Mouse (Mus musculus) stomach, embryonic 14.5 days (tissue): ENCODE results near the gene Gm49403. TPM values are rescaled to one million over a fixed set of nuclear protein-coding genes. Genes with fewer than 3 reads are reported as not detected.
"Not testable (repeated sequence)": the region's sequence is repeated elsewhere in the genome, so short reads cannot be mapped to it uniquely, and the experiment has no call there.

Source experiments
- ATAC-seq: fragments of 200-750 bp; cut with Nextera tagmentation; 2 replicates; pipeline ENCODE4 v1.8.0; 2017; ENCODE audit warnings: low read depth, moderate TSS enrichment; ENCODE audit not compliant: insufficient number of reproducible peaks, insufficient read depth, low FRiP score
- H3K27ac ChIP-seq: fragments of 300-500 bp; sonication (generic); 2 replicates; pipeline ENCODE4 v1.5.1; 2014; ENCODE audit warnings: mild to moderate bottlenecking, low read length, moderate library complexity, mixed read lengths
- H3K27me3 ChIP-seq: fragments of 300-500 bp; sonication (generic); 2 replicates; pipeline ENCODE4 v1.6.1; 2014; ENCODE audit warnings: low read length, control low read depth, mixed read lengths; ENCODE audit not compliant: control insufficient read depth, insufficient read depth
- H3K36me3 ChIP-seq: fragments of 300-500 bp; sonication (generic); 2 replicates; pipeline ENCODE4 v1.6.1; 2014; ENCODE audit warnings: mild to moderate bottlenecking, control low read depth, low read length, moderate library complexity, mixed read lengths; ENCODE audit not compliant: control insufficient read depth, insufficient read depth
- H3K4me1 ChIP-seq: fragments of 300-500 bp; sonication (generic); 2 replicates; pipeline ENCODE4 v1.6.1; 2014; ENCODE audit warnings: low read length, control low read depth, mixed read lengths; ENCODE audit not compliant: control insufficient read depth, insufficient read depth
- H3K4me2 ChIP-seq: fragments of 300-500 bp; sonication (generic); replicated peaks from 2 replicates; pipeline ENCODE4 v1.6.1; 2014; ENCODE audit warnings: low read depth, low read length, control low read depth
- H3K4me3 ChIP-seq: fragments of 300-500 bp; sonication (generic); 2 replicates; pipeline ENCODE4 v1.5.1; 2014; ENCODE audit warnings: low read depth, low read length, control low read depth
- H3K9ac ChIP-seq: fragments of 300-500 bp; sonication (generic); replicated peaks from 2 replicates; pipeline ENCODE4 v1.6.1; 2014; ENCODE audit warnings: low read depth, mild to moderate bottlenecking, control low read depth, low read length, moderate library complexity, mixed read lengths
- H3K9me3 ChIP-seq: fragments of 300-500 bp; sonication (generic); 2 replicates; pipeline ENCODE4 v1.6.1; 2016; ENCODE audit warnings: low read depth, low read length, control low read depth; ENCODE audit not compliant: control insufficient read depth
- WGBS: fragments of 180-500 bp; shearing (Covaris S2); extraction: QIAGEN DNeasy Blood & Tissue Kit; methylation state at CpG from one replicate; pipeline ENCODE4 v1.1.7; 2014; 5-methylcytosine and 5-hydroxymethylcytosine counted together
- polyA plus RNA-seq: library from polyadenylated mRNA; unstranded; fragments of >200 nt; fragmentation: Nextera tagmentation; extraction: Ambion mirVana; gene quantifications from 2 replicates; pipeline ENCODE4 v1.2.1, GENCODE M21; 2014

Gm49403 gene
- not detected in 2 replicates for polyA plus RNA-seq

DNA sequence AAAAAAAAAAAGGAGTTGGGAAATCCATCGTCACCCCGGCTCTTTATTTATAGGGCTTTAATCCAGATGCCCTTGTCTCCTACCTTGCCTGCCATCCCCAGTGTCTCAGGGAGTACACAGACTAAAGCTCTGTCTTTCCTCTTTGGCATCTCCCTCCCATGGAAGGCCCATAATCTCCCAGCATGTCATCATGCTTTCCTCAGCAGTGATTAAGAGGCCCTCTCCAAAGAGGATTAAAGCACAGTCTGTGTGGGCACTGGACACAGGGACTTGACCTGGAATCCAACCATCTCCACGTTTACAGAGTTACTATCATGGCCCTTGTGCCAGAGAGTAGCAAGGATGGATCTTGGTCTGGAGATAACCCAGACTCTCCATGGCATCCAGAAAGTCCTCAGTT lies at the start of gene Gm49403, which contains the start of gene Lbhd1:
Gm49403 (plus strand) TSS at position 315 of the 400 bp plus-strand sequence.
Lbhd1 (plus strand) TSS at position 117 of the 400 bp plus-strand sequence.
- Histone ChIP-seq H3K4me2 (no peak within 1 kb of the TSS), H3K9ac (no peak within 1 kb of the TSS), H3K27ac (no peak within 1 kb of the TSS), H3K9me3 (no peaks in the 10 kb centered on the region), H3K4me1 (0 out of 2 replicates have a peak, but pooled peaks cover 4% of the 10 kb centered on the region), H3K4me3 (no peak within 1 kb of the TSS), H3K36me3 (no peaks in the 10 kb centered on the region; the same call in 1 of the 2 replicates), H3K27me3 (no peaks in the 10 kb centered on the region)
- no peak for ATAC-seq
- WGBS, result 78% methylated on average over 3 of the region's 3 CpGs

DNA sequence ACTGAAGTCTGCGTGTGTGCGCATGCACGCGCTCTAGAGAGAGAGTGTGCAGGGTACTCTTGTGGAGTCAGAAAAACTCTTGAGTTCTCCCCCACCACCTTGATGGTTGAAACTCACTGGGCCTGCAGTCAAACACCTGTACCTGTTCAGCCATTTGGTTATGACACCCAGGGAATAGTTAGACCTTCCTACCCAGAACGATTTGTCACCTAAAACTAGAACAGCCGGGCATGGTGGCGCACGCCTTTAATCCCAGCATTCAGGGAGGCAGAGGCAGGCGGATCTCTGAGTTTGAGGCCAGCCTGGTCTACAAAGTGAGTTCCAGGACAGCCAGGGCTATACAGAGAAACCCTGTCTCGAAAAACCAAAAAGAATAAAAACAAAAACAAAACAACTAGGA lies 47.4 kb upstream of the Gm49403 start:
- H3K27me3 ChIP-seq, H3K4me3 ChIP-seq, H3K9me3 ChIP-seq, H3K9ac ChIP-seq, H3K4me2 ChIP-seq, ATAC-seq: not testable (repeated sequence)
- 95% methylated on average over 10 of the region's 10 CpGs for WGBS
- H3K27ac ChIP-seq, result 0 out of 2 replicates have a peak overlapping the region, but pooled peaks have one; percentile 21
- peaks cover 15% of the 10 kb centered on the region for H3K4me1 ChIP-seq
- H3K36me3 ChIP-seq, result peaks cover 39% of the 10 kb centered on the region

DNA sequence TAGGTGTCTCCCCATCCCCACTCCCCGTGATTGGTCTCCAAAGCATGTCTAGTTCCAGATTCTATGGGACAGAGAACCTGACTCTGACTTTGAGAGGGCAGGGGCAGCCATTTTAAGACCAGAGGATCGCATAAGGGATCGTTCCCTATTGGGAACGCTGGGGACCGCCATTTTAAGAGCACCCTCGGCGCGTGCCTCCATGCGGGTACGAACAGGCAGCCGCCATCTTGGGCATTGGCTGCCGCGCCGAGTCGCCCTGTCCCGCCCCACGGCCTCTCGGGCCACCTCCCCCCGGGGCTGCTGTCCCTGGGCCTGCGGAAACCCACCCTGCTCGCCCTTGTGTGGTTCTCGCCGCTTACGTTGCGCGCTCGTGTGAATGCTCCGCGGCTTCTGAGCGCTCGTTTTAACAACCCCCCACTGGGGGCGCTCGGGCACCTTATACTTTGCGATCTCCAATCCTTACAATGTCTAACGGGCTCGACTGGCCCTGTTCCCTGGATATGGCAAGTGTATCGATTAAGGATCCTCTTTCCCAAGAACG lies 46.4 kb upstream of the Gm49403 start, which contains the start of gene Bscl2:
Bscl2 (plus strand) TSS at position 217 of the 541 bp plus-strand sequence.
- ATAC-seq, result peak; percentile 78
- H3K4me2 ChIP-seq, result peak within 1 kb of the TSS; percentile 82
- H3K9ac ChIP-seq, result peak within 1 kb of the TSS; percentile 60
- H3K4me3 ChIP-seq, result peak within 1 kb of the TSS; percentile 54
- H3K4me1 ChIP-seq, result peaks cover 15% of the 10 kb centered on the region
- H3K27me3 ChIP-seq, result no peaks in the 10 kb centered on the region
- H3K9me3 ChIP-seq, result no peaks in the 10 kb centered on the region
- peak within 1 kb of the TSS; percentile 97 for H3K27ac ChIP-seq
- peaks cover 30% of the 10 kb centered on the region for H3K36me3 ChIP-seq
- under 1% methylated on average over 38 of the region's 38 CpGs for WGBS

DNA sequence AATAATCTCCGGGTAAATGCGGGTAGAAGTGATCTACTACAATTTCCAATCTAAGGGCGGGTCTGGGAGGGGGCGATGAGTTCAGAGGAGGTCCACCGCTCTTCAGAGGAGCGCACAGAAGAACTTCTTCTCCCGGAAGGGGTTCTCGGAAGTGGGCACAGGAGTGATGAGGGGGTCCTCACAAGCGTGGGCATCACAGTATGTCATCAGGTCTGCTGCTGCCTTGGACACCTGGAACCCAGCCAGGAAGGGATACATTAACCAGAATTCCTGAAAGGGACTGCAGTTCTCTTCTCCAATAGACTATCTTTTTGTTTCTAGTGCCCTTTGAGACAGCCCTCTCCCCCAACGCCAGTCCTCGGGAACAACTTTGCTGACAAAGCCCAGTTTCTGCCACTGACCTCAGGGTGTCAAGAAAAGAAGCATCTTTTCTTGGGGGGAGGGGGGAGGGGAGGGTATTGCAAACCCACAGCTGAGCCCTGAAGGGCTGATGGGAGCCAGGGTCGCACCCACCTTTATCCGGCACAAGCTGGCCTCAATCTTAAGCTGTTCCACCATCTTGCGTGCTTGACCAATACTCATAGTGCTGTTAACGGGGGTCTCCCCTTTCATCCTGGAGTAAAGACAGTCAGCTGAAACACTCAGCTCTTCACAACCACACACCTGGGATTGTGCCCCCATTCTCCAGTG lies 45.5 kb upstream of the Gm49403 start:
- Histone ChIP-seq H3K36me3 (peaks cover 27% of the 10 kb centered on the region), H3K27ac (peak overlapping the region; percentile 97), H3K4me1 (peaks cover 15% of the 10 kb centered on the region), H3K27me3 (no peaks in the 10 kb centered on the region), H3K4me2 (peak overlapping the region; percentile 82), H3K9me3 (no peaks in the 10 kb centered on the region), H3K4me3 (peak overlapping the region; percentile 54), H3K9ac (peak overlapping the region; percentile 60)
- 20% methylated on average over 15 of the region's 15 CpGs for WGBS
- no peak for ATAC-seq

DNA sequence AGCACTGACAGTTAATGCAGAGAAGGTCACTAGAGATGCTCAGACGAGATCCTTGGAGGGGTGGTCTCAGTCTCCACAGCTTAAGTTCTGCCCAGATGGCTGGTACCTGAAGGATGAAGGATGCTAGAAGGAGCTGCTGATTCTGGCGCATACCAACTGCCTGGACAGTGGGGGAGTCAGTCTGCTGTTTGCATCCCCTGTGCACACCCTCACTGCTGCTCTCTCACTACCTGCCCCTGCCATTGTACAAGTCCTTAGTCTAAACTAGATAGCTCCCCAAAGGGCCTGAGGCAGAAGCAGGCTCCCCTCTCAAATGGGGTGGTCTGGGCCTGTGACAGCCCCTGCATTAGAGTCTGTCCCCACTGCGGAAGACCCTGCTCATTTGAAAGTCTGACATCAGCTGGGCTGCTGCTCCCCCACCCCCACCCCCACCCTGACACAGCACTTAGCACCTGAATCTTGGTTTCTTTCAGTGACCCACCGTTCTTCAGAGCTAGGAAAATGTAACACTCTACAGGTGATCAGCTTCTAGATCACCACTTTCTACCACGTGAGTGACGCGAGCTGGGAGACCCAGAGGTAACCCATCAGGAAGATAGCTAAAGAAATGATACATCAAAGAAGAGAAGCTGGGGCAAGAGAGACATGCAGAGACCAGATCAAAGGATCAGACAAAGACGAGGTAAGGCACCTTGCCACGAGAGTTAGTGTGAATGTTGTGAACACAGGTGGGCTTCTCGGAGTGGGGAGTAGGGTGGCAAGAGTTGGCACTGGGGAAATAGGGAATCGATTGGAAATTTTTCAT lies 44.4 kb upstream of the Gm49403 start, which contains the start of gene Gng3:
Gng3 (minus strand) TSS at position 92 of the 805 bp plus-strand sequence.
- Histone ChIP-seq H3K4me3 (peak within 1 kb of the TSS; percentile 54), H3K36me3 (peaks cover 15% of the 10 kb centered on the region), H3K4me2 (peak within 1 kb of the TSS; percentile 83), H3K9ac (peak within 1 kb of the TSS; percentile 60), H3K9me3 (no peaks in the 10 kb centered on the region), H3K4me1 (peaks cover 15% of the 10 kb centered on the region), H3K27me3 (no peaks in the 10 kb centered on the region), H3K27ac (peak within 1 kb of the TSS; percentile 97)
- ATAC-seq, result no peak
- 56% methylated on average over 11 of the region's 11 CpGs for WGBS

DNA sequence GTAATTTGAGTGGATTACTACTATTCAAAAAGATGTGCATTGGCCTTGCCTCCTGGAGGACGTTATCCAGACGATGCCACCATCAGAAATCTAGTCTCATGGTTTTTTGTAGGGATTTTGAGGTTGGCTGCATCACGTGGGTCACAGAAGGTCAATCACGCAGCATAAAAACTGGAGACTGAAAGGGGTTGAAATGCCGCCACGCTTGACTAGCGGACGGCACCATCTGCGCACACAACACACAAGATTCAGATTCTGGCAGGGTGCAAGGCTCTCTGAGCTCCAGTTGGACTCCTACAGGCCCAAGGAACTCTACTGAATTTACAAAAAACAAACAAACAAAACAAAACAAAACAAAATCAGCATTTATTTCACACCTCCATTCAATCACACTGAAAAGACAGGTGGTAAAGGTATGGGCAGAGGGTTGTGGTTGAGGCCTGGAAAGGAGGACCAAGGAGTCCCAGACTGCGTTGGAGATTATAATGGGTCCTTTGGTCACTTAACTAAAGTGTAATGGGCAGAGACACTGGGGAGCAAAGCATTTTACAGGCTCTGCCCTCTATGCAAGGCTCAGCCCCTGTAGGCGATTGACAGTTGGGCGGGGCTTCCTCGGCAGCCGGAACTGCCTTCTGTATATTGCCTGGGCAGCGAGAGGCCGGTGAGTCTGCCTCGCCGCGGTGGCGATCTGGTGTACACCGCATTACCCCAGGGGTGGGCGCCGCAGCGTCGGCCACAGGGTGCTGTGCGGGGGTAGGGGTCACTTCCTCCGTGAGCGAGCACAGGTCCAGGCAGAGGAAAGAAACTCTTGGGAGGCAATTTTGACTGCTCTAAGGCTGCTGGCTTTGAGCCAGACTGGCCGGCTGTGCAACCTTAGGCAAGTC lies 43.6 kb upstream of the Gm49403 start:
- WGBS, result 24% methylated on average over 29 of the region's 29 CpGs
- Histone ChIP-seq H3K4me2 (peak overlapping the region; percentile 83), H3K4me3 (peak overlapping the region; percentile 38), H3K9me3 (no peaks in the 10 kb centered on the region), H3K9ac (peak overlapping the region; percentile 46; the same call in 1 of the 2 replicates), H3K27ac (0 out of 2 replicates have a peak overlapping the region, but pooled peaks have one; percentile 48), H3K4me1 (peaks cover 15% of the 10 kb centered on the region), H3K27me3 (no peaks in the 10 kb centered on the region), H3K36me3 (peaks cover 8% of the 10 kb centered on the region)
- peak; percentile 44 for ATAC-seq

DNA sequence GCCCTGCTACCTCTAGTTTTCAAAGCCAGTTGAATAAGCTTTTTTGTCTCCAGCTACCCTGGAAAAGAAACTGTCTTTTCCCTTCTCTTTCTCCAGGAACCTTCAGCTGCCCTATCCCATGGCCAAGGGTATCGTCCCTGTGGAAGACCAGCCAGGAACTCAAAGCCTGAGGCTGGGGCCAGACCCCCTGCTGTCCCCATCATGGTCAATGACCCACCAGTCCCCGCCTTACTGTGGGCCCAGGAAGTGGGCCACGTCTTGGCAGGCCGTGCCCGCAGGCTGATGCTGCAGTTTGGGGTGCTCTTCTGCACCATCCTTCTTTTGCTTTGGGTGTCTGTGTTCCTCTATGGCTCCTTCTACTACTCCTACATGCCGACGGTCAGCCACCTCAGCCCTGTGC lies 42.7 kb upstream of the Gm49403 start:
- peak overlapping the region; percentile 83 for H3K4me2 ChIP-seq
- ATAC-seq, result no peak
- no peaks in the 10 kb centered on the region for H3K27me3 ChIP-seq
- H3K4me3 ChIP-seq, result peak overlapping the region; percentile 38; the same call in 1 of the 2 replicates
- peaks cover 5% of the 10 kb centered on the region for H3K36me3 ChIP-seq
- no peak overlapping the region for H3K27ac ChIP-seq
- no peaks in the 10 kb centered on the region for H3K9me3 ChIP-seq
- H3K4me1 ChIP-seq, result peaks cover 15% of the 10 kb centered on the region
- 90% methylated on average over 7 of the region's 7 CpGs for WGBS
- H3K9ac ChIP-seq, result no peak overlapping the region
